Mouse (Mus musculus) T-helper 2 cell (primary cell): ENCODE results near the gene Ilf3.

Experiments
- in situ Hi-C: fragments of 300-600 bp; cut with MboI, MseI; formaldehyde crosslinking; loops from one replicate; pipeline ENCODE4 v1.15.1; 2025; ENCODE audit warnings: high pct_unique_total_duplicates

The Ilf3 gene

DNA sequence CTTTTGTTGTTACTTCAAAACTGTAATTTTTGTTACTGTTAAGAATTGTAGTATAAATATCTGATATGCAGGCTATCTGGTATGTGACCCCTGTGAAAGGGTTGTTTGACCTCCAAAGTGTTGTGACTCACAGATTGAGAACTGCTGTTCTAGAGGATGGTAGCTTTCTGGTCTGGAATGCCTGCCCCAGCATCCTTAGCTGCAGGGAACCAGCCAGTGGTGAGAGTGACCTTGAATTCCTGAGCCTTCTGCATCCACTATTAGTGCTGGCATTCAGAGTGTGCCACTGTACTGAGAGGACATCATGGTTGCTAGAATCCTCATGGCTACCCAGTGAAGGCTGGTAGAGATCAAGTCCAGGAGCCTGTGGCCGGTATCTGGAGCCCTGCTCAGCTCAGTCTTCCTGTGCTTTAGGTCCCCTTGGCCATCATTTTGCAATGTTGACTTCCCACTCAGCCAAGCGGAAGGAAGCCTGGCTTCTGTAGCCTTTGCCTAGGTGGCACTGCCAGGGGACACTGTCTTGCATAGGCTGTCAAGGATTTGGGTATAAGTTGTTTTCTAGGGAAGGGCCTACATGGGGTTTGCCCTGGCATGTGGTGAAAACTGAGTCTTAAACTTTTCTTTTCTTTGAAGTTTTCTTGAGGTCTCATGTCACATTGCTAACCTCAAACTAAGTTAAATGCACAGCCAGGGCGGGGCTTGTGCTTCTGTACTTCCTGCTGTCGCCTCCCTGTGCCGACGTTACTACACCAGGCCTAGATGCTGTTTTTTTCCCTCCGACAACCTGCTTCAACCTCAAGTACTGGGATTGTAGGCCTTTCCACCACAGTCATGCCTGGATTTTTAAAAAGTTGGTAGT, 68.3 kb downstream of the Ilf3 start:
- in situ Hi-C loops: no loop called here

DNA sequence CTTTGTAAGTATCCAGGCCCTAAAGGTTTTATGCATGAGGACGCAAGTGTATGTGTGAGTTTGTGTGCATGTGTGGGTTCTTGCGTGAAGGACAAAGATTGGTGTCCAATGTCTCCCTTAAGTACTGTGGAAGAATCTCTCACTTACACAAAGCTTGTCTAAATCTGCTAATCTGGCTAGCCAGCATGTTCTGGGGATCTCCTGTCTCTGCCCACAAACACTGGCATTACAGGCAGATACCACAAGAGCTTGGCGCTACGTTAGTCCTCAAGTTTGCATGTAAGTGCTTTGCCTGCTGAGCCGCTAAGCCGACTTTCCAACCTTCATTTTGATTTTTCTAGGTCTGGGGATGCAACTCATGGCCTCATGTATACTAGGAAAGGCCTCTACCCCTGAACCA, 69.9 kb downstream of the Ilf3 start:
- in situ Hi-C loops: no loop called here

DNA sequence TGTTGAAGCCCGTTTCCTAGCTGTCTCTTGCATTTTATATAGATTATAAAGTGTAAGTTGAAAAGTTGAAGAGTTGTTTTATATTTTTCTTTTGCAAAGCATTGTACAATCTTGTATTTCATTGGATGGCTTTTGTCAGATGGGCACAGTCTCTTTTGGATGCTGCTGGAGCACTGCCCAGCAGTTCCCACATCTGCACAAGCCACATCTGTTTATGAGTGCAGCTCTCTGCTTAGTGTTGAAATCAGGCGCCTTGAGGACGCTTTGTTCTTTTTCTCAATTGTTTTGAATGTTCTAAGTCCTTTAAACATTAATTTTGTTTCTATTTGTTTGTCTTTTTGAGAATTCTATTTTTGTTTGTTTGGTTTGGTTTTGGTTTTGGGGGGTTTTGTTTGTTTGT, 70.5 kb downstream of the Ilf3 start:
- in situ Hi-C loops: no loop called here

DNA sequence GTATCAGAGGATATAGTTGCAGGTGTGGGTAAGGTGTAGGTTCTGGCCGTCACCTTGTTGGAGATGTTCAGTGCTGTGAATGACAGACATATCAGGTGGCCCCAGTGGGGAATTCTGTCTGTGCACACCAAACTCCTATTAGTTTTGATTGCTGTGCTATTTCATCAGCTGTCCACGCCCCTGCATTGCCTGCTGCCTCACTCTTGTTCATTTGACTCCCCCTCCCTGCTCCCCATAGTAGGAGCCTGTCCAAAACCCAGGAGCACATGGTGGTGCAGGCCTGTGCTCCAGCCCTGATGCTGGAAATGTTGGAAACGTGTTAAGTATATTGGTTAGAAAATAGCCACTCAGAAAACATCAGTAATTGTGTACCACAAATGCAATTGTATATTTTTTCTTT, 71.8 kb downstream of the Ilf3 start:
- in situ Hi-C loops: no loop called here

DNA sequence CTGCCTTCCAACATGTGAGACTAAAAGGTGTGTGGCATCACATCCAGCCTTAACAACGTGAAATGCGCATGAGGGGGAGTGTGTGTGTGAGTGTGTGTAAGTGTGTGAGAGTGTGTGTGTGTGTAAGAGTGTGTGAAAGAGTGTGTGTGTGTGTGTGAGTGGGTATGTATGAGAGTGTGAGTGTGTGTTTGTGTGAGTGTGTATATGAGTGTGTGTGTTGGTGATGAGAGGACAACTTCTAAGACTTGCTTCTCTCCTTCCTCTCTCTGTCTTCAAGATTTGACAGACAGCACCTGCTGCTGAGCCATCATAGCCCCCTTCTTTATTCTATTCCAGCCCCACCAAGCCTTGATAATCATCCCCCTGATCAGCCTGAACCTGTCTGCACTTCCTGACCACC, 72.2 kb downstream of the Ilf3 start:
- in situ Hi-C loops: no loop called here

DNA sequence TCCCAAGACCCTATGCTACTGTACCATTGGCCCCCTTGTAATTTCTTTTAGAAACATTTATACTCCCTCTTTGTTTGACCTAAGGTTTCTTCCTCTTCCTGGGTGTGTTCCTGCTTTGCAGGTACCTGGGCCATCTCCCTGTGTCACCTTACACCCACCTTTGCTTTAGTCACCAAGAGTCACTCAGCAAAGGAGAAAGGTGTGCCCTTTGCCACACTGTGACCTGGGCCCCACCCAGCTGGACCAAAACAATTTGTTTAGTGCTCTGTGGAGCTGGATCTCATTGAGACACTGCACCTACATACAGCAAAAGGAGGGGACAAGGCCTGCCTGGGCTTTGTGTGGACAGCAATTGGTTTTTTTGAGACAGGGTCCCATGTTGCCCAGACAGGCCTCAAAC, 72.7 kb downstream of the Ilf3 start:
- in situ Hi-C loops: no loop called here

DNA sequence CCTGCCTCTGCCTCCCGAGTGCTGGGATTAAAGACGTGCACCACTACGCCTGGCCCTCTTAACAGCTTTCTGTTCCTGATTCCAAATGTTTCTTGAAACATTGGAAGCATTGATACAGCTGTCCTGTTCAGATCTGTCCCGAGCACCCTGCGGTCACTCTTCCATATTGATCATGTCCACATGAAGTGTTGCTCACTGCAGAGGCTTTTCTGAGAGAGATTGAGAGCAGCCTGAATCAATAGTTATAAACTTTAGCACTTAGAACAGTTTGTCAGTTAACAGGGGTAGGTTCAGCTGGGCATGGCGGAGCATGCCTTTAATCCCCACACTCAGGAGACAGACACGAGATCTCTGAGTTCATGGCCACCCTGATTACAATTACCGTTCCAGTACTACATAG, 76.2 kb downstream of the Ilf3 start:
- in situ Hi-C loops: no loop called here

DNA sequence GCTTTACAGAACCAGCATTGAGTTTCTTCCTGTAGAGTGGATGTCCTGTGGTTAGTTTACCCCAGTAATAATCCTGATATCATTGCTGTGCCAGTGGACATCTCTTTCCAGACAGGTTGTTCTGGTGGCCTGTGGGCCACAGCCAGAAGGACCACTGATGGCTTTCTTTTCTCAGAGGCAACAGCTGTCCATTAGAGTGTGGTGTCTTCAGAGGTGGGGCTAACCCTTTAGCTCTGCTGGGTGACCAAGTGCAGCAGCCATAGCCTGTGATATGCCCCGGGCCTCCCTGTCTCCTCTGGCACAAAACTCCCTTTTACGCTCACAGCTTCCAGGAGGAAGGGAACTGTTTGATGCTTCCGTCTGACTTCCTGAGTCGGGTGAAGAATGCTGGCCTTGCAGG, 76.9 kb downstream of the Ilf3 start:
- in situ Hi-C loops: no loop called here

DNA sequence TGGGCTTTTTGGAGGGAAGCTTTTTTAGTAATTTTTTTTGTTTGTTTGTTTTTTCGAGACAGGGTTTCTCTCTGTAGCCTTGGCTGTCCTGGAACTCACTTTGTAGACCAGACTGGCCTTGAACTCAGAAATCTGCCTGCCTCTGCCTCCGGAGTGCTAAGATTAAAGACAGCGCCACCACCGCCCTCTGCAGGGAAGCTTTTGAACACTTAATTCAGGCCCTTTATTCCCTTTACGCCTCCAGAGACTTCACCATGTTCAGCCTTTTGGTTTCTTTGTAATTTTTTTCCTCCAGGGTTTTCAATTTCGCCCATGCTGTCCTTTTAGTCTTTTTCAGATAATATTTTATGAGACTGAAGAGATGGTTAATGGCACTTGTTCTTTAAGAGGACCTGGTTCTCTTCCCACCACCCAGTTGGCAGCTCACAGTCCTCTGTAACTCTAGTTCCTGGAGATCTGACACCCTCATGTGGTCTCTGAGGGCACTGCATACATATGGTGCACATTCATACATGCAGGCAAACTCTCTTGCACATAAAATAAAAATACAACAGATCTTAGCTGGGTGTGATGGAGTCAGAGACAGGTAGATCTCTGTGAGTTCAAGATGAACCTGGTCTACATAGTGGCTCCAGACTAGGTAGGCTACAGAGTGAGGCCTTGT, 77.5 kb downstream of the Ilf3 start:
- in situ Hi-C loops: no loop called here

DNA sequence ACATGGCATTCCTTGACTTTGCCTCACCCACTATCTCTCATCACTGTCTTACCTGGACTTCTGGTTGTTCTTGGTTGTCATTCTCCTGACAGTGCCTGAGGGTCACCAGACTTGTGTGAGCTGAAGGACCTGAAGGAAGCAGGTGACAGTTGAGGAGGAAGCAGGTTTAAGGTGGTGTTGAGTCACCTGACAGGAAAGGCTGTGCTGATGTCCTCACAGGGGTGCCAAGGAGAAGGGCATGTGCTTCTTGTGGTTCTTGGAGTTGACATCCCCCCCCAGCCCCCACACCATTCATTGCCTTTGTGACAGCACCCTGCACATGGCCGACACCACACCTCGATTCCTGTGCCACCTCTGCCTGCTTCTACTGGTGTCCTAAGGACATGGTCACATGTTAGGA, 80.1 kb downstream of the Ilf3 start:
- in situ Hi-C loops: no loop called here

DNA sequence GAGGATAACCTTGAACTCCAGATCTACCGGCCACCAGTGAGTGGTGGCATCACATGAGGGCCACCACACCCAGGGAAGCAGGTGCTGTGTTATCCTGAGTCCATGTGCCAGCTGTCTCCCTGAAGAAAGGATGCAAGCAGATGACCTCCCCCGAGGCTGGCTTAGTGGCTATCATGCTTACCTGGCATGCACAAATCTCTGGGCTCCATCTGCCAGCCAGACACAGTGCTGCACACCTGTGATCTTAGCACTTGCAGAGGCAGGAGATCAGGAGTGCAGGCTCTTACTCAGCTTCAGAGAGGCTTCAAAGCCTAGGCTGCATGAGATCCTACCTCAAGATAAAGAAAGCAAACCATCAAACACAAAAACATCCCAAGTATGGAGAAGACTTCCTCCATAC, 82.0 kb downstream of the Ilf3 start:
- in situ Hi-C loops: no loop called here

DNA sequence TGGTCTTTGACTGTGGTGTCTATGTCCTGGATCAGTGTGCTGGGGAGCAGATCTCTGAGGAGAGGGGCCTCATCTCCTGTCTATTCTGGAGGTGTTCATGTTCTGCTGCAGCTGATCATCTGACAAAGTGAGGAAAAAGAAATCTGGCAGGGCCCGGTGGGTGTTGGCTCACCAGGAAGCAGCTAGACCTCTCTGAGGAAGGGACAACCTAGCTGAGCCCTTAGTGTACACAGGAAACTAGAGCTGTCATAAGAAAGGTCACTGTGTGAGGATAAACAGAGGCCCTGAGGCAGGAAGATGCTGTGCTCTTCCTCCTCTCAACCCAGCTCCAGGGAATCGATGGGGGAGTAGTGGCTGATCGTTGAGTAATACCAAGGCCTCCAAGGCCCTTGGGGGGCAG, 82.6 kb downstream of the Ilf3 start:
- in situ Hi-C loops: no loop called here

DNA sequence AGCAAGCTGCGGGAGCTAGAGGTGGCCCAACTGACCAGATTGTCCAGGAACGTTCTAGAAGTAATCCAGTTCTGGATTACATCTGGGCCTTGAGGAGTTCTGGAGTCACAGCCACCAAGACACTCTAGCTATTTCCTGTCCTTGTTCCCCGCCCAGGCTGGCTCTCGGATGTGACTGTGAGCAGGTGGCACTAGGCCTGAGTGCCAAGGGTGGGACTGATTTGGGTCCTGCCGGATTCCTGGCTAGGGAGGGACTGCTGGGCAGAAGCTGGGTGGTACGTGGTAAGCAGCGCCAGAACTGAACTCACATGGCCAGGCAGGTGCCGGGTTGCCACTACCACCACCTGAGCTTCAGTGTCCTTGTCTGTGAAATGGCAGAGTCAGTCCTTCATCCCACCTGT, 83.7 kb downstream of the Ilf3 start:
- in situ Hi-C loops: no loop called here

DNA sequence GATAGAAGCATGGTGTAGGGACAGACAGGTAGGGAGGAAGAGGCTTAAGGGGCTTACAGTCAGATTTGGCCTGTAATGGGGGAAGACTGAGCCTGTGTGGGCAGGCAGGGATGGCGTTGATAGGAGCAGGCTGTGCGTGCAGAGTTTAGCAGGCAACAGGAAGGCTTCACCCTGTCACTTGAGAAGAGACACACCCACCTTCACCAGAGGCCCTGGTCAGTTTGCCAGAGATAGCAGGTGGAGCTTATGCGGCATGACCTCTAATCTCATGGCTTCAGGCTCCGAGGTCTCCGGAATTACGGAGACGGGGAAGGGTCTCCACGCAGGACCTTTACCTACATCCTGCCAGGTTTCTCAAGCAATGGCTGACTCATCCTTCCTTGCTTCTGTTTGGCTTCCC, 84.2 kb downstream of the Ilf3 start:
- in situ Hi-C loops: no loop called here

DNA sequence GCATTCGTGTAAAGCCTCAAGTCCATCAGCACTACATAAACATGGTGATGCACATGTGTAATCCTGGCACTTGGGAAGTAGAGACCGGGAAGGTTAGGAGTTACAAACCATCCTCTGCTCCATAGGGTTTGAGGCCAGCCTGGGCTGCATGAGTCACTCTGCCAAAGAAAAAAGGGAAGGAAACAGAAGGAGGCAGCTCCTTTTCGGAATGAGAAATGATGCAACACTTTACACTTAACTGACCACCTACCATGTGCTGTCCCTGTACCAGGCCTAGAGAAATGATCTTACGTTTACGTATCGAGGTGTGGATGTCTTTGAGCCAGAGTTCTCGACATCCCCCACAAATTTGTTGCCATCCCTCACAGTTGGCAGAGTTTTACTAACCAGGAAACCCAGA, 85.3 kb downstream of the Ilf3 start:
- in situ Hi-C loops: no loop called here

DNA sequence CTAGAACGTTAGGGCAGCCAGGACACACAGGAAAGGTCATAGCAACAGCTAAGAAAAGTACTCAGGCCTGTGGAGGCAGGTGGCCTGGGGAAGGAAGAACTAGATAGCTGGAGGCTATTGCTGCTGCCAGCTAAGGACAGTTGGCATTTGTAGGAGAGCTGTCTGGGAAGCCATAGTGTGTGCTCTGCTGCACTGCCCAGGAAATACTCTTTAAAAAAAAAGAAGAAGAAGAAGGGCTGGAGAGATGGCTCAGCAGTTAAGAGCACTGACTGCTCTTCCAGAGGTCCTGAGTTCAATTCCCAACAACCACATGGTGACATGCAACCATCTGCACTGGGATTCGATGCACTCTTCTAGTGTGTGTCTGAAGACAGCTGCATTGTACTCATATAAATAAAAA, 85.8 kb downstream of the Ilf3 start:
- in situ Hi-C loops: no loop called here

DNA sequence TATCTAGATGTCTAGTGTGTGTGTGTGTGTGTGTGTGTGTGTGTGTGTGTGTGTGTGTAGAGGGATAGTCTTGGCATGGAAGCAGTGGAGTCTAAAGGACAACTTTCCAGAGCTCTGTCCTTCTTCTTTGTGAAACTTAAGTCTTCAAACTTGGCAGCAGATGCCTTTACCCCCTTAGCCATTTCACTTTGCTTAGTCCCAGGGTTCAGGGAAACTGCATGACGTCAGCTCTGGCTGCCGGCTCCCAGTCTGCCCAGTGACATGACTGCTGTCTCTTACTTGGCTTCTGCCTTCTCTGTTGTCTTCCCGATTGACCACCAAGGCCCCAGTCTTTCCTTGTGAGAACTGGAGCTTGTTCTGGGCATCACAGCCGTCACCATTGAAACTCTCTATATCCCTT, 86.9 kb downstream of the Ilf3 start:
- in situ Hi-C loops: no loop called here
